Mouse (Mus musculus): ENCODE results near the gene Entpd6. TPM values are rescaled to one million over a fixed set of nuclear protein-coding genes. Genes with fewer than 3 reads are reported as not detected.

Gene Entpd6
- 10 to 100 TPM; 43.7 to 49.4 TPM for total RNA-seq (2021)

- DNase-seq (ENCODE audit: low spot score in 2 of 2), result peak; percentile 97 to 98
- intact Hi-C loops (cut with DNase I), result loop anchor here (2.0 to 5.0 kb wide), 3 partner anchors 70 to 192 kb away; partner anchors contain the start of gene Apmap
These were observed at the start of gene Entpd6 for GRCm38 (mm10) chr2:150748854-150749253. TSS of gene Entpd6 (plus strand) at chr2:150749042.

- no peak for DNase-seq (ENCODE audit: low spot score in 2 of 2)
These were observed 36.6 kb upstream of the Entpd6 start for GRCm38 (mm10) chr2:150712167-150712674.

GRCm38 (mm10) chr2:150735756-150736576 is 12.9 kb upstream of the Entpd6 start:
- DNase-seq (ENCODE audit: low spot score in 2 of 2), result no peak
- intact Hi-C loops (cut with DNase I), result no loop called here

More at GRCm38 (mm10) chr2:150712167-150712674, 36.6 kb upstream of the Entpd6 start:
- intact Hi-C loops (cut with DNase I), result no loop called here

GRCm38 (mm10) chr2:150737881-150738280 is 11.0 kb upstream of the Entpd6 start:
- intact Hi-C loops (cut with DNase I), result no loop called here
- DNase-seq (ENCODE audit: low spot score in 2 of 2), result no peak

GRCm38 (mm10) chr2:150740145-150740841 is 8.5 kb upstream of the Entpd6 start:
- intact Hi-C loops (cut with DNase I), result no loop called here
- no peak for DNase-seq (ENCODE audit: low spot score in 2 of 2)

GRCm38 (mm10) chr2:150741405-150741804 is 7.4 kb upstream of the Entpd6 start:
- no peak for DNase-seq (ENCODE audit: low spot score in 2 of 2)
- intact Hi-C loops (cut with DNase I), result no loop called here

- intact Hi-C loops (cut with DNase I), result loop anchor here (5.0 kb wide), 1 partner anchor 188 kb away; no protein-coding TSS in a partner anchor
- DNase-seq (ENCODE audit: low spot score in 2 of 2), result no peak
These were observed 3.8 kb upstream of the Entpd6 start for GRCm38 (mm10) chr2:150745016-150745415.

- intact Hi-C loops (cut with DNase I), result loop anchor here (2.0 to 5.0 kb wide), 3 partner anchors 70 to 192 kb away; partner anchors contain the start of gene Apmap
- DNase-seq (ENCODE audit: low spot score in 2 of 2), result no peak
These were observed 441 bp downstream of the Entpd6 start for GRCm38 (mm10) chr2:150749283-150749682.

- DNase-seq (ENCODE audit: low spot score in 2 of 2), result no peak
- intact Hi-C loops (cut with DNase I), result no loop called here
These were observed 1.5 kb downstream of the Entpd6 start for GRCm38 (mm10) chr2:150750129-150750979.

GRCm38 (mm10) chr2:150755016-150755415 is 6.2 kb downstream of the Entpd6 start:
- intact Hi-C loops (cut with DNase I), result no loop called here
- DNase-seq (ENCODE audit: low spot score in 2 of 2), result no peak

GRCm38 (mm10) chr2:150761476-150761875 is 12.6 kb downstream of the Entpd6 start:
- no peak for DNase-seq (ENCODE audit: low spot score in 2 of 2)
- intact Hi-C loops (cut with DNase I), result no loop called here

GRCm38 (mm10) chr2:150765619-150766018 is 16.8 kb downstream of the Entpd6 start:
- DNase-seq (ENCODE audit: low spot score in 2 of 2), result no peak
- intact Hi-C loops (cut with DNase I), result no loop called here

GRCm38 (mm10) chr2:150766083-150766862 is 17.4 kb downstream of the Entpd6 start:
- intact Hi-C loops (cut with DNase I), result no loop called here
- no peak for DNase-seq (ENCODE audit: low spot score in 2 of 2)

GRCm38 (mm10) chr2:150768678-150769077 is 19.8 kb downstream of the Entpd6 start:
- intact Hi-C loops (cut with DNase I), result no loop called here
- no peak for DNase-seq (ENCODE audit: low spot score in 2 of 2)

GRCm38 (mm10) chr2:150770747-150771146 is 21.9 kb downstream of the Entpd6 start:
- DNase-seq (ENCODE audit: low spot score in 2 of 2), result no peak
- intact Hi-C loops (cut with DNase I), result no loop called here

- intact Hi-C loops (cut with DNase I), result no loop called here
- no peak for DNase-seq (ENCODE audit: low spot score in 2 of 2)
These were observed 22.3 kb downstream of the Entpd6 start for GRCm38 (mm10) chr2:150771169-150771568.

GRCm38 (mm10) chr2:150771996-150772395 is 23.2 kb downstream of the Entpd6 start:
- DNase-seq (ENCODE audit: low spot score in 2 of 2), result no peak
- intact Hi-C loops (cut with DNase I), result no loop called here

- intact Hi-C loops (cut with DNase I), result no loop called here
- no peak for DNase-seq (ENCODE audit: low spot score in 2 of 2)
These were observed 23.8 kb downstream of the Entpd6 start for GRCm38 (mm10) chr2:150772466-150773119.

Measured in left cerebral cortex, postnatal 36 days (tissue).